Comparison of ENCODE assay signal across 26 mouse cellular contexts in the genomic region with DNA sequence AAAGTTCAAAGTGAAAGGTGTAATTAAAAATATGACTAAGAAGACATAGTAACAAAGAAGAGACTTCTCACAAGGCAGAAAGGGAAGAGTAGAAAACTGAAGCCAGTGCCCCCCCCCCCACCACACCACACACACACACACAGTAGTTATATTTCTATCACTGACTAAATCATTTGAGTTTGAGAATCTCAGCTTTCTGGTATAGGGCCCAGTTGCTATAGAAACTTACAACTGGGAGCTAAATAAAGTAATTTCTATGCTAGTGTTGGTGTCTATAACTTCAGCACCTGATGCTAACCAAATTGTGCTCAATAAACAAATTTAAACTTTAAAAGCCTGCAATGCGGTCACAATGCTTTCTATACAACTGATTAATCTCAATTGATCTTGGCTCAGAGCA.
"Had no signal": no experiment of that assay in that cellular context is flagged by ENCODE, and none has a peak within 500 bp of the region (broad histone marks: within the 10 kb centered on the region; RNA-seq: fewer than 3 reads in every experiment).

No protein-coding gene starts in this region.

- ATAC-seq: hindbrain, postnatal 0 days; intestine, embryonic 16.5 days; liver, embryonic 12.5 days had no signal

- H3K27ac ChIP-seq: heart, adult 2 months; heart, embryonic 13.5 days; heart, embryonic 15.5 days; hindbrain, embryonic 13.5 days; hindbrain, embryonic 15.5 days; hindbrain, postnatal 0 days; kidney, embryonic 15.5 days; kidney, postnatal 0 days; limb, embryonic 13.5 days; limb, embryonic 15.5 days; liver, embryonic 12.5 days had no signal

- H3K27me3 ChIP-seq: heart, embryonic 13.5 days; heart, embryonic 15.5 days; hindbrain, embryonic 13.5 days; hindbrain, embryonic 15.5 days; kidney, embryonic 15.5 days; limb, embryonic 13.5 days; limb, embryonic 15.5 days; liver, embryonic 12.5 days had no signal

- H3K36me3 ChIP-seq: heart, embryonic 13.5 days; heart, embryonic 15.5 days; hindbrain, embryonic 13.5 days; hindbrain, embryonic 15.5 days; kidney, embryonic 15.5 days; limb, embryonic 13.5 days; limb, embryonic 15.5 days; liver, embryonic 12.5 days had no signal

- H3K4me3 ChIP-seq: heart, adult 2 months; heart, embryonic 13.5 days; heart, embryonic 15.5 days; hindbrain, embryonic 13.5 days; hindbrain, embryonic 15.5 days; kidney, embryonic 15.5 days; limb, embryonic 13.5 days; limb, embryonic 15.5 days; liver, embryonic 12.5 days had no signal

- H3K4me1 ChIP-seq: heart, embryonic 13.5 days; heart, embryonic 15.5 days; hindbrain, embryonic 13.5 days; hindbrain, embryonic 15.5 days; kidney, embryonic 15.5 days; limb, embryonic 13.5 days; limb, embryonic 15.5 days; liver, embryonic 12.5 days had no signal

- H3K9me3 ChIP-seq: heart, embryonic 13.5 days; heart, embryonic 15.5 days; hindbrain, embryonic 13.5 days; hindbrain, embryonic 15.5 days; kidney, embryonic 15.5 days; limb, embryonic 13.5 days; limb, embryonic 15.5 days; liver, embryonic 12.5 days had no signal

- H3K9ac ChIP-seq: heart, embryonic 13.5 days; heart, embryonic 15.5 days; hindbrain, embryonic 13.5 days; hindbrain, embryonic 15.5 days; kidney, embryonic 15.5 days; limb, embryonic 13.5 days; limb, embryonic 15.5 days; liver, embryonic 12.5 days had no signal

- H3K4me2 ChIP-seq: heart, embryonic 11.5 days; heart, embryonic 13.5 days; heart, embryonic 15.5 days; hindbrain, embryonic 13.5 days; hindbrain, embryonic 15.5 days; kidney, embryonic 15.5 days; limb, embryonic 13.5 days; limb, embryonic 15.5 days; liver, embryonic 12.5 days had no signal

- DNase-seq: gastrocnemius, postnatal 14 days; gastrocnemius, postnatal 36 days; heart, adult 11 months; heart, adult 2 months; heart, postnatal 14 days; heart, postnatal 36 days; kidney, adult 11 months; kidney, adult 2 months; kidney, adult 9 months; kidney, postnatal 14 days; kidney, postnatal 36 days; layer of hippocampus, adult 9-11 months; layer of hippocampus, postnatal 36 days; left cerebral cortex, postnatal 4 days had no signal
